Mouse (Mus musculus): Measurements from ENCODE around the gene Tmcc2. TPM values are rescaled to one million over a fixed set of nuclear protein-coding genes. Genes with fewer than 3 reads are reported as not detected.
A peak's percentile ranks its signal among the peaks of the same experiment; 100 is the strongest.

The Tmcc2 gene
- polyA plus RNA-seq, 1 experiment from 2014 or later: 11.1 TPM

GRCm38 (mm10) chr1:132365645-132366044, 25.4 kb downstream of the Tmcc2 start:
- Histone ChIP-seq H3K27me3 (ENCODE audit: control insufficient read depth, insufficient read depth, low read length) (no peaks in the 10 kb centered on the region), H3K4me1 (ENCODE audit: control insufficient read depth, insufficient read depth, low read length) (peaks cover 6% of the 10 kb centered on the region; the same call in 1 of the 2 replicates), H3K4me2 (no peak overlapping the region), H3K36me3 (ENCODE audit: control insufficient read depth, insufficient read depth, low read length) (peaks cover 12% of the 10 kb centered on the region; the same call in 1 of the 2 replicates), H3K27ac (ENCODE audit: low read depth, low read length) (no peak overlapping the region), H3K9me3 (ENCODE audit: control insufficient read depth, low read length) (no peaks in the 10 kb centered on the region), H3K9ac (ENCODE audit: low read length) (no peak overlapping the region), H3K4me3 (ENCODE audit: low read depth, low read length) (no peak overlapping the region)
- no peak for ATAC-seq (ENCODE audit: low FRiP score)
- DNase-seq (ENCODE audit: low spot score, missing footprints): peak; percentile 73
- WGBS: 48% methylated on average over 4 of the region's 4 CpGs

GRCm38 (mm10) chr1:132364896-132365557, 26.1 kb downstream of the Tmcc2 start:
- Histone ChIP-seq H3K4me2 (no peak overlapping the region), H3K27ac (ENCODE audit: low read depth, low read length) (no peak overlapping the region), H3K9ac (ENCODE audit: low read length) (no peak overlapping the region), H3K36me3 (ENCODE audit: control insufficient read depth, insufficient read depth, low read length) (peaks cover 18% of the 10 kb centered on the region; the same call in 1 of the 2 replicates), H3K27me3 (ENCODE audit: control insufficient read depth, insufficient read depth, low read length) (no peaks in the 10 kb centered on the region), H3K4me1 (ENCODE audit: control insufficient read depth, insufficient read depth, low read length) (peaks cover 6% of the 10 kb centered on the region; the same call in 1 of the 2 replicates), H3K9me3 (ENCODE audit: control insufficient read depth, low read length) (no peaks in the 10 kb centered on the region), H3K4me3 (ENCODE audit: low read depth, low read length) (no peak overlapping the region)
- DNase-seq (ENCODE audit: low spot score, missing footprints) (peak; percentile 47), ATAC-seq (ENCODE audit: low FRiP score) (no peak)
- WGBS: 85% methylated on average over 7 of the region's 7 CpGs

GRCm38 (mm10) chr1:132364388-132364787, 26.7 kb downstream of the Tmcc2 start:
- no peak for ATAC-seq (ENCODE audit: low FRiP score)
- H3K9ac ChIP-seq (ENCODE audit: low read length): no peak overlapping the region
- 90% methylated on average over 3 of the region's 3 CpGs for WGBS
- no peaks in the 10 kb centered on the region for H3K27me3 ChIP-seq (ENCODE audit: control insufficient read depth, insufficient read depth, low read length)
- H3K9me3 ChIP-seq (ENCODE audit: control insufficient read depth, low read length): no peaks in the 10 kb centered on the region
- H3K36me3 ChIP-seq (ENCODE audit: control insufficient read depth, insufficient read depth, low read length): peaks cover 18% of the 10 kb centered on the region; the same call in 1 of the 2 replicates
- H3K27ac ChIP-seq (ENCODE audit: low read depth, low read length): no peak overlapping the region
- peaks cover 6% of the 10 kb centered on the region; the same call in 1 of the 2 replicates for H3K4me1 ChIP-seq (ENCODE audit: control insufficient read depth, insufficient read depth, low read length)
- DNase-seq (ENCODE audit: low spot score, missing footprints): no peak
- no peak overlapping the region; the same call in 1 of the 2 replicates for H3K4me2 ChIP-seq
- no peak overlapping the region for H3K4me3 ChIP-seq (ENCODE audit: low read depth, low read length)

GRCm38 (mm10) chr1:132361959-132362358, 29.1 kb downstream of the Tmcc2 start:
- no peak overlapping the region for H3K4me3 ChIP-seq (ENCODE audit: low read depth, low read length)
- H3K27me3 ChIP-seq (ENCODE audit: control insufficient read depth, insufficient read depth, low read length): no peaks in the 10 kb centered on the region
- H3K4me1 ChIP-seq (ENCODE audit: control insufficient read depth, insufficient read depth, low read length): peaks cover 6% of the 10 kb centered on the region; the same call in 1 of the 2 replicates
- no peak overlapping the region for H3K4me2 ChIP-seq
- H3K27ac ChIP-seq (ENCODE audit: low read depth, low read length): no peak overlapping the region
- no peak for ATAC-seq (ENCODE audit: low FRiP score)
- peaks cover 34% of the 10 kb centered on the region for H3K36me3 ChIP-seq (ENCODE audit: control insufficient read depth, insufficient read depth, low read length)
- no peak overlapping the region for H3K9ac ChIP-seq (ENCODE audit: low read length)
- no peak for DNase-seq (ENCODE audit: low spot score, missing footprints)
- no peaks in the 10 kb centered on the region for H3K9me3 ChIP-seq (ENCODE audit: control insufficient read depth, low read length)
- 86% methylated on average over 6 of the region's 6 CpGs for WGBS

GRCm38 (mm10) chr1:132356841-132357240, 34.2 kb downstream of the Tmcc2 start:
- no peak overlapping the region for H3K27ac ChIP-seq (ENCODE audit: low read depth, low read length)

GRCm38 (mm10) chr1:132355841-132356242, 35.2 kb downstream of the Tmcc2 start:
- peak overlapping the region; percentile 51; the same call in 1 of the 2 replicates for H3K27ac ChIP-seq (ENCODE audit: low read depth, low read length)
- 0% methylated on average over 3 of the region's 3 CpGs for WGBS
- ATAC-seq (ENCODE audit: low FRiP score): peak; percentile 81
- H3K36me3 ChIP-seq (ENCODE audit: control insufficient read depth, insufficient read depth, low read length): peaks cover 23% of the 10 kb centered on the region
- H3K4me2 ChIP-seq: no peak overlapping the region
- no peak overlapping the region for H3K4me3 ChIP-seq (ENCODE audit: low read depth, low read length)
- H3K9me3 ChIP-seq (ENCODE audit: control insufficient read depth, low read length): peaks cover 2% of the 10 kb centered on the region; the same call in 1 of the 2 replicates
- H3K27me3 ChIP-seq (ENCODE audit: control insufficient read depth, insufficient read depth, low read length): no peaks in the 10 kb centered on the region
- DNase-seq (ENCODE audit: low spot score, missing footprints): peak; percentile 99
- H3K9ac ChIP-seq (ENCODE audit: low read length): peak overlapping the region; percentile 44
- peaks cover 14% of the 10 kb centered on the region for H3K4me1 ChIP-seq (ENCODE audit: control insufficient read depth, insufficient read depth, low read length)

More at GRCm38 (mm10) chr1:132356841-132357240, 34.2 kb downstream of the Tmcc2 start:
- DNase-seq (ENCODE audit: low spot score, missing footprints): no peak
- ATAC-seq (ENCODE audit: low FRiP score): no peak
- no peak overlapping the region for H3K4me2 ChIP-seq
- H3K9ac ChIP-seq (ENCODE audit: low read length): no peak overlapping the region
- WGBS: 83% methylated on average over 1 of the region's 1 CpGs
- H3K36me3 ChIP-seq (ENCODE audit: control insufficient read depth, insufficient read depth, low read length): peaks cover 28% of the 10 kb centered on the region
- H3K27me3 ChIP-seq (ENCODE audit: control insufficient read depth, insufficient read depth, low read length): no peaks in the 10 kb centered on the region
- peaks cover 14% of the 10 kb centered on the region for H3K4me1 ChIP-seq (ENCODE audit: control insufficient read depth, insufficient read depth, low read length)
- no peak overlapping the region for H3K4me3 ChIP-seq (ENCODE audit: low read depth, low read length)
- H3K9me3 ChIP-seq (ENCODE audit: control insufficient read depth, low read length): no peaks in the 10 kb centered on the region

GRCm38 (mm10) chr1:132355162-132355601, 35.9 kb downstream of the Tmcc2 start:
- peak overlapping the region; percentile 44 for H3K9ac ChIP-seq (ENCODE audit: low read length)

GRCm38 (mm10) chr1:132354234-132354633, 36.8 kb downstream of the Tmcc2 start:
- Histone ChIP-seq H3K27me3 (ENCODE audit: control insufficient read depth, insufficient read depth, low read length) (no peaks in the 10 kb centered on the region), H3K4me2 (no peak overlapping the region), H3K9ac (ENCODE audit: low read length) (no peak overlapping the region; the same call in 1 of the 2 replicates), H3K36me3 (ENCODE audit: control insufficient read depth, insufficient read depth, low read length) (peaks cover 14% of the 10 kb centered on the region), H3K4me1 (ENCODE audit: control insufficient read depth, insufficient read depth, low read length) (peaks cover 14% of the 10 kb centered on the region), H3K9me3 (ENCODE audit: control insufficient read depth, low read length) (peaks cover 4% of the 10 kb centered on the region; the same call in 1 of the 2 replicates), H3K4me3 (ENCODE audit: low read depth, low read length) (no peak overlapping the region), H3K27ac (ENCODE audit: low read depth, low read length) (no peak overlapping the region)
- DNase-seq (ENCODE audit: low spot score, missing footprints): no peak
- 80% methylated on average over 9 of the region's 9 CpGs for WGBS
- ATAC-seq (ENCODE audit: low FRiP score): no peak

More at GRCm38 (mm10) chr1:132355162-132355601, 35.9 kb downstream of the Tmcc2 start:
- H3K36me3 ChIP-seq (ENCODE audit: control insufficient read depth, insufficient read depth, low read length): peaks cover 18% of the 10 kb centered on the region
- H3K4me2 ChIP-seq: no peak overlapping the region
- H3K9me3 ChIP-seq (ENCODE audit: control insufficient read depth, low read length): peaks cover 4% of the 10 kb centered on the region; the same call in 1 of the 2 replicates
- peak; percentile 57; the same call in 1 of the 2 replicates for ATAC-seq (ENCODE audit: low FRiP score)
- 49% methylated on average over 6 of the region's 6 CpGs for WGBS
- no peak for DNase-seq (ENCODE audit: low spot score, missing footprints)
- peaks cover 14% of the 10 kb centered on the region for H3K4me1 ChIP-seq (ENCODE audit: control insufficient read depth, insufficient read depth, low read length)
- H3K27ac ChIP-seq (ENCODE audit: low read depth, low read length): no peak overlapping the region
- H3K4me3 ChIP-seq (ENCODE audit: low read depth, low read length): no peak overlapping the region
- no peaks in the 10 kb centered on the region for H3K27me3 ChIP-seq (ENCODE audit: control insufficient read depth, insufficient read depth, low read length)

- DNase-seq (ENCODE audit: low spot score, missing footprints): no peak
- H3K9me3 ChIP-seq (ENCODE audit: control insufficient read depth, low read length): peaks cover 4% of the 10 kb centered on the region; the same call in 1 of the 2 replicates
- H3K36me3 ChIP-seq (ENCODE audit: control insufficient read depth, insufficient read depth, low read length): peaks cover 7% of the 10 kb centered on the region
- H3K4me1 ChIP-seq (ENCODE audit: control insufficient read depth, insufficient read depth, low read length): peaks cover 14% of the 10 kb centered on the region
- no peak overlapping the region for H3K27ac ChIP-seq (ENCODE audit: low read depth, low read length)
- no peak overlapping the region for H3K9ac ChIP-seq (ENCODE audit: low read length)
- H3K4me2 ChIP-seq: no peak overlapping the region
- no peaks in the 10 kb centered on the region for H3K27me3 ChIP-seq (ENCODE audit: control insufficient read depth, insufficient read depth, low read length)
- ATAC-seq (ENCODE audit: low FRiP score): no peak
- no peak overlapping the region for H3K4me3 ChIP-seq (ENCODE audit: low read depth, low read length)
- 71% methylated on average over 5 of the region's 5 CpGs for WGBS
Observed at GRCm38 (mm10) chr1:132353389-132353788, 37.7 kb downstream of the Tmcc2 start.

Measured in midbrain, embryonic 11.5 days (tissue).